Mouse (Mus musculus) gastrocnemius, adult 2 months (tissue): ENCODE results near the gene Qdpr. TPM values are rescaled to one million over a fixed set of nuclear protein-coding genes. Genes with fewer than 3 reads are reported as not detected.
"Not testable (repeated sequence)": the region's sequence is repeated elsewhere in the genome, so short reads cannot be mapped to it uniquely, and the experiment has no call there.

Experiments used
- DNase-seq: peaks from one replicate; pipeline ENCODE4 v3.0.0; 2022
- H3K27ac ChIP-seq: fragments of 200-600 bp; 2 replicates; pipeline ENCODE4 v1.8.1; 2022; ENCODE audit warnings: mild to moderate bottlenecking
- H3K4me3 ChIP-seq: fragments of 200-600 bp; 2 replicates; pipeline ENCODE4 v1.8.1; 2022; ENCODE audit warnings: mild to moderate bottlenecking, moderate library complexity
- CTCF ChIP-seq: fragments of 200-600 bp; IDR thresholded peaks from 2 replicates; pipeline ENCODE4 v1.8.1; 2022; ENCODE audit warnings: antibody characterized with exemption, mild to moderate bottlenecking, moderate library complexity
- intact Hi-C: fragments of 180-260 bp; cut with DNase I; formaldehyde crosslinking; loops from one replicate; pipeline ENCODE4 v1.15.1; 2025
- total RNA-seq, 2 experiments: library from RNA; stranded (reverse); gene quantifications; 2 replicates each; pipeline ENCODE4 v1.2.3; 2021

Gene Qdpr
- total RNA-seq, 2 experiments from 2014 or later: 45.6 to 52.9 TPM

GRCm38 (mm10) chr5:45441745-45442144 is 8.3 kb downstream of the Qdpr start:
- no peak for DNase-seq
- TF ChIP-seq CTCF: no peak
- intact Hi-C loops: no loop called here
- no peak overlapping the region for H3K27ac ChIP-seq
- no peak overlapping the region for H3K4me3 ChIP-seq

DNA sequence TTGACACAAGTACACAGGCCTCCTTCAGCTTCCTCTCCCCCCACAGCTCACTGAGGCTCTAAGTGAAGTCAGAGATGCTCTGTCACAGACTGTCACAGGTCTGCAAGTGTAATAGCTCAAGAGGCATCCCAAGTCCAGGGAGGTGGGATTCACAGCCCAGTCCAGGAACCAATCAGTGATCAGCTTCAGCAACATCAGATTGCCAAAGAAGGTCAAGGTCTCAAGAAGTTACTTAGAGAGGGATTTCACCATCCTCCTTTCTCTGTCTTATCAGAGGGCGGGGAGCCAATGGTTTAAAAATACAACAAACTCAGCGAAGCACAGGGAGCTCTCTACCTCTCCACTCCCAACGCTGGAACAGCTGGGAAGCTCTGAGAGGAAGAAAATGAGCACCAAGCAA is 8.9 kb downstream of the Qdpr start:
- H3K4me3 ChIP-seq: no peak overlapping the region
- intact Hi-C loops: no loop called here
- H3K27ac ChIP-seq: no peak overlapping the region
- no peak for TF ChIP-seq CTCF
- no peak for DNase-seq

DNA sequence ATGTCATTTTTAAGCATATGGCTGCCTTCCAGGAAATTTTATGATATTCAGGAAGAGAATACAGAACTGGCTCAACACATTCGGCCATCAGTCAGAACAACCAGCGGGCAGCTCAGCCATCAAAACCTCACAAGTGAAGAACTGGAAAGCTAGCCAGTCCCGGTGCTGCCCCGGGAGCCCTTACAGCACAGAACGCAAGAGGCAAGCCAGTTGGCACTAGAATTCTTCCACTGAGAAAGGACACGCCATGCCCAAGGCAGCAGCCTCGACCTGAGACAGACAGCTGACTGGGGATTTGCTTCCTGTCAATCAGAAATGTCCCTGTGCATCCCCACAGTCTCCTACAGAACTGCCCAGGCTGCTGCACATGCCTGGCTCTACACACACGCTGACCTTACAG is 11.7 kb downstream of the Qdpr start:
- intact Hi-C loops: no loop called here
- H3K27ac ChIP-seq: peak overlapping the region; percentile 39
- peak; percentile 73 for DNase-seq
- TF ChIP-seq CTCF: no peak
- no peak overlapping the region for H3K4me3 ChIP-seq

DNA sequence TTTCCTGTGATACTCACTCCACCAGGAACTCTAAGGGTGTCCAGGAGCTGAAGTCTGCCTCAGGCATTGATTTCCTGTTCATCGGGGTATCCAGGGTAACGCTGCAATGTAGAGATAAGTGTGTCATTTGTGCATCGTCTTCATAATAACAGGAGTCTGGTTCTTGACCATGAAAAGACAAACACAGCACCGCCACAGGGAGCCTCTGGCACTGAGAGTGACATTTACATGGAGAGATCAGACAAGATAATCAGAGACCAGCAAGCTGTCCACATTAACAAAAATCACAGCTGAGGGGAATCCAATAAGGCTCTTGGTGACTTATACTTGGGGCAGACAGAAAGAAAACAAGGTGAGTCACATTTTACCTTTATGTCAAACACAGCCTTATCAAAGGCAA is 12.2 kb downstream of the Qdpr start:
- intact Hi-C loops: no loop called here
- no peak for TF ChIP-seq CTCF
- no peak for DNase-seq

DNA sequence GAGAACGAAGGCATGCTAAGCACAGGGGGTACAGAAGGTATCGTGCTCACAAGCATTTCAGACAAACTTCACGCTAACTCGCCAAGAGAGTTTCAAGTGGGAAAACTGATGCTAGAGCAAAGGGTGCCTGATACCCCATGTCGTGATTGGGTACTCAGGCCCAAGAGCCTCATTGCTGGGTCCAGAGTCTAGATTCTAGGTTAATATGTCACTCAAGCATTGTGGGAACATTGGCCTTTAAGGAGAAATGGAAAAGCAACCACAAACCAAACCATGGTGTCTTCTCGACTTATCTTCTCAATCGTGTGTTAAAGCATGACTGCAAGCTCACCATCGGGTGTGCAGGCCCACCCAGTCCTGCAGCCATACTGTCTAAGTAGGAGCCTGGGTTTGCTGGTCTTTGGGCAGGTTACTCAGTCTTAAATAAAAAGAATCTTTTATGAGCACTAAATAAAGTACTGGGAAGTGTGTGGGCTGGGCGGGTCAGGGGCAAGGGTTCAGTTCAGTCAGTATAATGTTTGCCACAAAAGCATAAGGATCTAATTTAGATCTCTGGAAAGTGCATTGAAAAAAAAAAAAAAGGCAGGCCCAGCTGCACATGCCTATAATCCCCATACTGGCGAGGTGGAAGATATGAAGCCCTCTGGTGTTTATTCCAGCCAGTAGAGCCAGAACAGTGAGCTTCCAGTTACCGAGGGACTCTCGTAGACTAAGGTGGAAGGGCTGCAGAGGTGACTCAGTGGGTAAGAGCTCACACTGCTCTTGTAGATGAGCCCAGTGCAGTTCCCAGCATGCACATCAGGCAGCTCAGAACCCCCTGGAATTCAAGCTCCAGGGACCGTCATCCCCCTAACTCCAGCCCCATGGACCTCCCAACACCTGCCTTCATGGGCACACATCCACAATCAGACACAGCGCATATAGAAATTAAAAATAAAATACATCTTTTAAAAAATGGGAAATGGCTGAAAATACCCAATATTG is 13.8 kb downstream of the Qdpr start:
- Histone ChIP-seq H3K4me3 (no peak overlapping the region), H3K27ac (no peak overlapping the region)
- no peak for DNase-seq
- TF ChIP-seq CTCF: no peak
- intact Hi-C loops: no loop called here

More for the DNA sequence above, 12.2 kb downstream of the Qdpr start:
- Histone ChIP-seq H3K4me3 (no peak overlapping the region), H3K27ac (peak overlapping the region; percentile 39; the same call in 1 of the 2 replicates)

- DNase-seq: no peak
- no peak for TF ChIP-seq CTCF
- Histone ChIP-seq H3K27ac (no peak overlapping the region), H3K4me3 (no peak overlapping the region)
- intact Hi-C loops: no loop called here
Measured at GRCm38 (mm10) chr5:45427891-45428290, 22.1 kb downstream of the Qdpr start.

- Histone ChIP-seq H3K4me3 (no peak overlapping the region), H3K27ac (no peak overlapping the region)
- intact Hi-C loops: no loop called here
- TF ChIP-seq CTCF: no peak
- DNase-seq: no peak
Measured at GRCm38 (mm10) chr5:45426416-45427034, 23.5 kb downstream of the Qdpr start.

DNA sequence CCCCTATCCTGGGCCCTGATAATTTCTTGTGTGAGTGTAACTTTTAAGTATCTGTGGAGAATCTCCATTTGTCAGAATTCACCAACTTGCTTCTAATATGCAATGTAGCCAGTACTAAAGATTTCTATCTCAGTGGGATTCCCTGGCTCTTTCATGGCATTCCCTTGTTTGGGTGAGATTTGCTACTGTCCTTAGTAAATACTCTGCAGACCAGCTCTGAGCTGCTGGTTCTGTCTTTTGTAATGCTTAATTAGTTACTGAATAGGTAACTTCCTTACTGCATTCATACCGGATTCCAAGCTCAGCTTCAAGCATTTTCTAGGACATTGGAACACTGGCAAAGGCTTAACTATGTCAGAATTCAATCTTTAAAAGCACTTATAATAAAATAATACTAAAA is 24.3 kb downstream of the Qdpr start:
- H3K4me3 ChIP-seq, intact Hi-C loops, DNase-seq, H3K27ac ChIP-seq: not testable (repeated sequence)

DNA sequence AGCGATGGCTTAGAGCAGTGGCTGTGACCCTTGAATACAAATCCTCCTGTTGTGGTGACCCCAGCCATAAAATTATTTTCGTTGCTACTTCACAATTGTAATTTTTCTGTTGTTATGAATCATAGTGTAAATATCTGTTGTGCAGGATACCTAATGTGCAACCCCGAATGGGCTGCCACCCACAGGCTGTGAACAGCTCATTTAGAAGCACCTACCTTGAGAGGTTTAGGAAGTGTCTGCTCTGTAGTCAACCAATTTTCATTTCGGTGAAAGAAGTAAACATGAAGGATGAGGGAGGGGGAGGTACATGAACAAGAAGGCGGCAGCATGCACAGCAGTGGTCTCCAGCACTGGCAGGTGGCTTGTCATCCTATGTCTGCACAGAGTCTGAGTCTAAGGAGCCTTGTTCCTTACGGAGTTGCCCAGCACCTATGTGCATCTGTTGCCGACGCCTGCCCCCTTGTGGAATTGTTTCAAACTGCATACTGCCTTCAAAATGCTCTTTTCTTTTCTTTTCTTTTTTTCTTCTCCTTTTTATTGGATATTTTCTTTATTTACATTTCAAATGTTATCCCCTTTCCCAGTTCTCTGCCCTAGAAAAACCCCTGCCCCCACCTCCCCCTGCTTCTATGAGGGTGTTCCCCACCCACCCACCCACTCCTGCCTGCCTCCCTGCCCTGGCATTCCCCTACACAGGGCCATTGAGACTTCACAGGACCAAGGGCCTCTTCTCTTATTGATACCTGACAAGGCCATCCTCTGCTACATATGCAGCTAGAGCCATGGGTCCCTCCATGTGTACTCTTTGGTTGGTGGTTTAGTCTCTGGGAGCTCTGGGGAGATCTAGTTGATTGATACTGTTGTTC is 25.8 kb downstream of the Qdpr start:
- no peak overlapping the region for H3K27ac ChIP-seq
- intact Hi-C loops: no loop called here
- no peak overlapping the region for H3K4me3 ChIP-seq
- TF ChIP-seq CTCF: peak; percentile 78
- DNase-seq: peak; percentile 37

GRCm38 (mm10) chr5:45421881-45422844 is 27.9 kb downstream of the Qdpr start:
- TF ChIP-seq CTCF: no peak
- intact Hi-C loops: no loop called here
- no peak overlapping the region for H3K27ac ChIP-seq
- DNase-seq: no peak
- no peak overlapping the region for H3K4me3 ChIP-seq

- H3K4me3 ChIP-seq: no peak overlapping the region
- H3K27ac ChIP-seq: no peak overlapping the region
- intact Hi-C loops: no loop called here
- DNase-seq: no peak
- peak; percentile 40 for TF ChIP-seq CTCF
Measured at GRCm38 (mm10) chr5:45419841-45420638, 30.0 kb downstream of the Qdpr start.
